In genomic region chr16:30510504-30511451, GRCm38 (mm10) we compare ENCODE assay signal across 8 mouse cellular contexts. TPM values are rescaled to one million over a fixed set of nuclear protein-coding genes. Genes with fewer than 3 reads are reported as not detected.
DNase-seq lines count a peak whose midpoint lies in the region; ATAC-seq lines count a peak whose summit lies in the region.

No protein-coding gene starts in this region.

- 0 out of 2 replicates have a peak, but pooled peaks cover 5% of the 10 kb centered on the region for H3K9me3 ChIP-seq in hindbrain, embryonic 14.5 days (ENCODE audit: control insufficient read depth, low read length)

- peaks cover 31% of the 10 kb centered on the region for H3K36me3 ChIP-seq in hindbrain, embryonic 14.5 days (replicated peaks; ENCODE audit: control insufficient read depth, insufficient read depth)

- 4% methylated on average over 44 of the region's 44 CpGs for WGBS in hindbrain, embryonic 14.5 days

- DNase-seq in NIH3T3 (ENCODE audit: low read depth) = peak; percentile 93
- DNase-seq in cerebellum, postnatal 14 days = peak; percentile 93 to 94
- DNase-seq in frontal cortex, postnatal 25 days (ENCODE audit: low spot score in 2 of 2) = peak; percentile 73 to 82
- DNase-seq in hindbrain, embryonic 14.5 days (ENCODE audit: low spot score) = peak; percentile 89
- peak; percentile 86 for DNase-seq in layer of hippocampus, postnatal 36 days
- peak; percentile 90 for DNase-seq in lung, postnatal 36 days
- peak; percentile 93 for DNase-seq in retina, postnatal 1 day
- DNase-seq in thymus, postnatal 4 days = peak; percentile 92

- peak; percentile 91 for ATAC-seq in hindbrain, embryonic 14.5 days (ENCODE audit: low FRiP score)

- H3K27me3 ChIP-seq in hindbrain, embryonic 14.5 days (ENCODE audit: control insufficient read depth, insufficient read depth, low read length) = no peaks in the 10 kb centered on the region

- H3K4me1 ChIP-seq in hindbrain, embryonic 14.5 days (replicated peaks; ENCODE audit: control insufficient read depth, insufficient read depth, low read length) = peaks cover 24% of the 10 kb centered on the region

- peak overlapping the region; percentile 88 for H3K27ac ChIP-seq in hindbrain, embryonic 14.5 days

- H3K4me2 ChIP-seq in hindbrain, embryonic 14.5 days (replicated peaks) = peak overlapping the region; percentile 59

- peak overlapping the region; percentile 47 for H3K4me3 ChIP-seq in hindbrain, embryonic 14.5 days (replicated peaks; ENCODE audit: low read length)

- peak overlapping the region; percentile 71 for H3K9ac ChIP-seq in hindbrain, embryonic 14.5 days

RNA-seq across cellular contexts. Expression of gene Tmem44, which starts 39.9 kb away (rescaled TPM):
- 63.9 and 76.4 TPM in 2 replicates for polyA plus RNA-seq in hindbrain, embryonic 14.5 days (2014; fragmentation: Nextera tagmentation; extraction: Ambion mirVana)
- total RNA-seq in layer of hippocampus, postnatal 36 days (2021) = 10 to 100 TPM; 32.3 to 38.0 TPM

Comparison
In these comparisons a context has a peak if more than half of its experiments do, and no peak if none do; other contexts are left out.
1. Peak in every context shown above with its lines: DNase-seq, ATAC-seq, H3K4me3 ChIP-seq and H3K27ac ChIP-seq.